Mouse (Mus musculus) intestine, embryonic 14.5 days (tissue): ENCODE data around the gene Cavin1. TPM values are rescaled to one million over a fixed set of nuclear protein-coding genes. Genes with fewer than 3 reads are reported as not detected.
A peak's percentile ranks its signal among the peaks of the same experiment; 100 is the strongest.

ENCODE experiments used
- ATAC-seq: fragments of 200-750 bp; cut with Nextera tagmentation; replicated peaks from 2 replicates; pipeline ENCODE4 v1.8.0; 2017; ENCODE audit warnings: low read depth, moderate number of reproducible peaks, moderate TSS enrichment, moderate library complexity; ENCODE audit not compliant: low FRiP score, low TSS enrichment
- DNase-seq: peaks from one replicate; pipeline ENCODE4 v3.0.0-alpha.2; 2018; ENCODE audit warnings: low spot score
- H3K27ac ChIP-seq: fragments of 300-500 bp; sonication (generic); 2 replicates; pipeline ENCODE4 v1.5.1; 2014; ENCODE audit warnings: low read depth, mild to moderate bottlenecking, control low read depth
- H3K27me3 ChIP-seq: fragments of 300-500 bp; sonication (generic); replicated peaks from 2 replicates; pipeline ENCODE4 v1.6.1; 2014; ENCODE audit warnings: low read length, control low read depth; ENCODE audit not compliant: control insufficient read depth, insufficient read depth
- H3K36me3 ChIP-seq: fragments of 300-500 bp; sonication (generic); 2 replicates; pipeline ENCODE4 v1.6.1; 2014; ENCODE audit warnings: low read length, control low read depth; ENCODE audit not compliant: control insufficient read depth, insufficient read depth
- H3K4me1 ChIP-seq: fragments of 300-500 bp; sonication (generic); replicated peaks from 2 replicates; pipeline ENCODE4 v1.6.1; 2014; ENCODE audit warnings: low read length, control low read depth, mixed read lengths; ENCODE audit not compliant: control insufficient read depth, insufficient read depth
- H3K4me2 ChIP-seq: fragments of 300-500 bp; sonication (generic); 2 replicates; pipeline ENCODE4 v1.6.1; 2014; ENCODE audit warnings: low read length
- H3K4me3 ChIP-seq: fragments of 300-500 bp; sonication (generic); 2 replicates; pipeline ENCODE4 v1.5.1; 2014; ENCODE audit warnings: low read depth, low read length, control low read depth, mixed read lengths
- H3K9ac ChIP-seq: fragments of 300-500 bp; sonication (generic); 2 replicates; pipeline ENCODE4 v1.6.1; 2014; ENCODE audit warnings: mild to moderate bottlenecking, low read length
- H3K9me3 ChIP-seq: fragments of 300-500 bp; sonication (generic); 2 replicates; pipeline ENCODE4 v1.6.1; 2016; ENCODE audit warnings: low read length, control low read depth; ENCODE audit not compliant: control insufficient read depth
- WGBS: fragments of 180-500 bp; shearing (Covaris S2); extraction: QIAGEN DNeasy Blood & Tissue Kit; methylation state at CpG from one replicate; pipeline ENCODE4 v1.1.7; 2014; 5-methylcytosine and 5-hydroxymethylcytosine counted together
- polyA plus RNA-seq: library from polyadenylated mRNA; unstranded; fragments of >200 nt; fragmentation: Nextera tagmentation; extraction: Ambion mirVana; gene quantifications from 2 replicates; pipeline ENCODE4 v1.2.1, GENCODE M21; 2014

Gene Cavin1
- polyA plus RNA-seq, 1 experiment from 2014 or later = 102 TPM

GRCm38 (mm10) chr11:100965760-100966159 is 4.9 kb downstream of the Cavin1 start:
- H3K27ac ChIP-seq = no peak overlapping the region
- no peak overlapping the region for H3K4me2 ChIP-seq
- H3K27me3 ChIP-seq = 0 out of 2 replicates have a peak, but pooled peaks cover under 1% of the 10 kb centered on the region
- H3K36me3 ChIP-seq = no peaks in the 10 kb centered on the region
- no peaks in the 10 kb centered on the region for H3K9me3 ChIP-seq
- 73% methylated on average over 6 of the region's 6 CpGs for WGBS
- no peak for DNase-seq
- no peak for ATAC-seq
- no peak overlapping the region for H3K9ac ChIP-seq
- no peak overlapping the region for H3K4me3 ChIP-seq
- peaks cover 8% of the 10 kb centered on the region for H3K4me1 ChIP-seq

GRCm38 (mm10) chr11:100964901-100965542 is 5.7 kb downstream of the Cavin1 start:
- Histone ChIP-seq H3K4me3 (no peak overlapping the region), H3K36me3 (no peaks in the 10 kb centered on the region), H3K9me3 (no peaks in the 10 kb centered on the region), H3K27me3 (no peaks in the 10 kb centered on the region), H3K4me2 (no peak overlapping the region), H3K4me1 (peaks cover 13% of the 10 kb centered on the region; the same call in 1 of the 2 replicates), H3K9ac (no peak overlapping the region), H3K27ac (no peak overlapping the region)
- ATAC-seq (no peak), DNase-seq (no peak)
- WGBS = 87% methylated on average over 6 of the region's 6 CpGs

DNA sequence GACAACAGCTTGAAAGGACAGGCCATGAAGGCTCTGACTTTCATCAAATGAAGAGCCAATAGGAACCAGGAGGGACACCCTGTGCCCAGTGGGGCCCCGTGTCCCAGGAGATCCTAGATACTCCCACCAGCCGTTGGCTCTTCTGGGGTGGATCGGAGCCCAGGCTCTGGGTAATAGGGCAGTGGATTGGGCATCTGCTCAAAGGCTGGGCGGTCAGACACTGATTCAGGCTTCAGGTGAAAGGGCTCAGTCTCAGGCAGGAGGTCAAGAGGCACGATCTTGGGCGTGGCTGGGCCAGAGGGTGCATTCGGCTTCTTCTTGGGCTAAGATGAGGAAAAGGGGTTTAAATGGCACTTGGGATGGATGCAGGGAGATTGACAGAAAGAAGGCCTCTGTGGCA is 6.5 kb downstream of the Cavin1 start:
- Histone ChIP-seq H3K9me3 (no peaks in the 10 kb centered on the region), H3K4me2 (no peak overlapping the region), H3K27ac (no peak overlapping the region), H3K9ac (no peak overlapping the region), H3K4me3 (no peak overlapping the region), H3K4me1 (peaks cover 17% of the 10 kb centered on the region), H3K36me3 (no peaks in the 10 kb centered on the region), H3K27me3 (peaks cover 3% of the 10 kb centered on the region)
- WGBS = 88% methylated on average over 7 of the region's 7 CpGs
- ATAC-seq (no peak), DNase-seq (no peak)

- Histone ChIP-seq H3K4me1 (peaks cover 21% of the 10 kb centered on the region), H3K9ac (no peak overlapping the region), H3K36me3 (peaks cover 3% of the 10 kb centered on the region), H3K27me3 (peaks cover 8% of the 10 kb centered on the region), H3K27ac (0 out of 2 replicates have a peak overlapping the region, but pooled peaks have one; percentile 23), H3K9me3 (no peaks in the 10 kb centered on the region), H3K4me2 (no peak overlapping the region), H3K4me3 (no peak overlapping the region)
- WGBS = 67% methylated on average over 9 of the region's 9 CpGs
- no peak for ATAC-seq
- no peak for DNase-seq
Measured at GRCm38 (mm10) chr11:100963647-100964046, 7.0 kb downstream of the Cavin1 start.

GRCm38 (mm10) chr11:100962371-100962911 is 8.2 kb downstream of the Cavin1 start:
- H3K4me3 ChIP-seq = no peak overlapping the region
- no peak for ATAC-seq

DNA sequence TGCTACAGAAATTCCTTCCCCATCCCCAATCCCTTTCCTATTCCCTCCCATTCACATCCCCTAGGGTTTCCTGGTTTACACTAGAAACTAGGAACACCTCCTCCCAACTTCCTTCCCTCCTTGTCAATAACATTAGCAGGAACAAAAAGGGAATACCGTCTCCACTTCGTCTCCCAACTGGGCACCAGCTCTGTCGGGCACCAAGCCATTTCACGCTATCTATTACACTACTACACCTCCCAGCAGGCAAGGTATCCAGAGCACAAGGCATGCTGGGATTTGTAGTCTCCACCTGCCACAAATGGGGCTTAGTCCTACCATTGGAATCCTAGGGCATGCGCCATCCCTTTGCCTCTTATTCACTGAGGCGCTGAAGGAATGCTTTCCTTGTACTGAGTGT is 10.1 kb downstream of the Cavin1 start:
- peaks cover 17% of the 10 kb centered on the region for H3K27me3 ChIP-seq
- no peak overlapping the region for H3K4me2 ChIP-seq
- ATAC-seq = no peak
- H3K27ac ChIP-seq = no peak overlapping the region
- no peak for DNase-seq
- peaks cover 14% of the 10 kb centered on the region for H3K4me1 ChIP-seq
- H3K4me3 ChIP-seq = no peak overlapping the region
- H3K9me3 ChIP-seq = no peaks in the 10 kb centered on the region
- peaks cover 15% of the 10 kb centered on the region for H3K36me3 ChIP-seq
- H3K9ac ChIP-seq = no peak overlapping the region
- WGBS = 27% methylated on average over 6 of the region's 6 CpGs

More at GRCm38 (mm10) chr11:100962371-100962911, 8.2 kb downstream of the Cavin1 start:
- Histone ChIP-seq H3K27me3 (peaks cover 17% of the 10 kb centered on the region), H3K36me3 (peaks cover 13% of the 10 kb centered on the region), H3K4me1 (peaks cover 14% of the 10 kb centered on the region), H3K4me2 (no peak overlapping the region), H3K27ac (peak overlapping the region; percentile 23; the same call in 1 of the 2 replicates), H3K9me3 (no peaks in the 10 kb centered on the region), H3K9ac (no peak overlapping the region)
- 60% methylated on average over 9 of the region's 9 CpGs for WGBS
- DNase-seq = no peak

- DNase-seq = no peak
- WGBS = 32% methylated on average over 3 of the region's 3 CpGs
- Histone ChIP-seq H3K36me3 (peaks cover 15% of the 10 kb centered on the region), H3K27ac (peak overlapping the region; percentile 14), H3K27me3 (peaks cover 17% of the 10 kb centered on the region), H3K4me2 (peak overlapping the region; percentile 34), H3K9me3 (no peaks in the 10 kb centered on the region), H3K4me1 (peaks cover 14% of the 10 kb centered on the region), H3K4me3 (no peak overlapping the region), H3K9ac (no peak overlapping the region)
- no peak for ATAC-seq
Measured at GRCm38 (mm10) chr11:100959826-100960225, 10.9 kb downstream of the Cavin1 start.

- H3K4me1 ChIP-seq = peaks cover 14% of the 10 kb centered on the region
- ATAC-seq (no peak), DNase-seq (peak; percentile 87)
- no peaks in the 10 kb centered on the region for H3K9me3 ChIP-seq
- peaks cover 17% of the 10 kb centered on the region for H3K27me3 ChIP-seq
- peaks cover 15% of the 10 kb centered on the region for H3K36me3 ChIP-seq
- no peak overlapping the region for H3K27ac ChIP-seq
- H3K4me2 ChIP-seq = peak overlapping the region; percentile 34
- 4% methylated on average over 14 of the region's 14 CpGs for WGBS
- no peak overlapping the region for H3K9ac ChIP-seq
- peak overlapping the region; percentile 10; the same call in 1 of the 2 replicates for H3K4me3 ChIP-seq
Measured at GRCm38 (mm10) chr11:100959464-100959810, 11.2 kb downstream of the Cavin1 start.
